Mouse (Mus musculus): ENCODE results near the gene Fam167b. TPM values are rescaled to one million over a fixed set of nuclear protein-coding genes. Genes with fewer than 3 reads are reported as not detected.
"Not testable (repeated sequence)": the region's sequence is repeated elsewhere in the genome, so short reads cannot be mapped to it uniquely, and the experiment has no call there.

Gene Fam167b
- polyA plus RNA-seq, 1 experiment = 1.4 TPM

GRCm38 (mm10) chr4:129565139-129565538 lies 13.2 kb downstream of the Fam167b start:
- DNase-seq (ENCODE audit: extremely low spot score in 1 of 2, low spot score in 1 of 2) = no peak

DNA sequence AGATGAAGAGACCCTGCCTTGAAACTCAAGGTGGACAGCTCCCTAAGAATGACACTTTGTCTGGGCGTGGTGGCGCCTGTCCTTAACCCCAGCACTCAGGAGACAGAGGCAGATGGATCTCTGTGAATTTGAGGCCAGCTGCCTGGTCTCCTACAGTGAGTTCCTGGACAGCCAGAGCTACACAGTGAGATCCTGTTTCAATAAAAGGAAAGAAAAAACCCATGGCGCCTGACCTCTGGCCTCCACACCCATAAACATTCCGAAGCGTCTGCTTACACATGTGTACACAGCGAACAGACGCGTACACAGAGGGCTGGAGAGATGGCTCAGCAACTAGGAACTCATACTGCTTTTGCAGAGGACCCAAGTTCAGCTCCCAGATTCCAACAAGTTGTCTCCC lies 14.6 kb downstream of the Fam167b start:
- DNase-seq (ENCODE audit: extremely low spot score in 1 of 2, low spot score in 1 of 2) = no peak

GRCm38 (mm10) chr4:129561184-129561583 lies 17.2 kb downstream of the Fam167b start:
- no peak for DNase-seq (ENCODE audit: extremely low spot score in 1 of 2, low spot score in 1 of 2)

DNA sequence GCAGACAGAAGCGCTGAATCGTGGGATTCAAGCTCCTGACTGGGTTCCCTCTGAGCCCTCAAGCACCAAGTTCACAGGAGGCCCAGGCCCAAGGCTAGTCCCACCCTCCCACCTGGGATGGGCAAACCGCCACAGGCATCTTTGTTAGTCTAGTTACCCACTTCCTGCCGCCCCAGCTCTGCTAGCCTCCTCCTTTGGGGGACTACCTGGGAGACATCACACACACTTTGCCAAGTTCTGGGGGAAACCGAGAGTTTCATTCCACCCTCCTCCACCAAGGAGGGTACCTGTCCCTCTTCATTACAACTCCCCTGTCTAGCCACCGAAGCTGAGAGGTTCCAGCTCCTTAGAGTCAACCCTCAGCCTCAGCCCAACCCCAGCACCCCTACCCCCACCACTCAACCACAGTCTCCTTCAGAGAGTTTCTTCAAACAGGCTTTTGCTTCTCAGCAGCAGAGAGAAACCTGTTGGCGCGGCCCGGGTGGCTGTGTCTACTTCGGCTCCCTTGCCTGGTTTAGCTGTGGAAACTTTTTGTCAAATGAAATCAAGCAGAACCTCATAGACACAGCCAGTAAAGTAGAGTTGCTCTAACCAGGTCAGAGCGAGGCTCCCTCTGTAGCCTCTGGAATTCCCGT lies 19.9 kb downstream of the Fam167b start:
- no peak for DNase-seq (ENCODE audit: extremely low spot score in 1 of 2, low spot score in 1 of 2)

GRCm38 (mm10) chr4:129557256-129557808 lies 21.0 kb downstream of the Fam167b start:
- no peak for DNase-seq (ENCODE audit: extremely low spot score in 1 of 2, low spot score in 1 of 2)

DNA sequence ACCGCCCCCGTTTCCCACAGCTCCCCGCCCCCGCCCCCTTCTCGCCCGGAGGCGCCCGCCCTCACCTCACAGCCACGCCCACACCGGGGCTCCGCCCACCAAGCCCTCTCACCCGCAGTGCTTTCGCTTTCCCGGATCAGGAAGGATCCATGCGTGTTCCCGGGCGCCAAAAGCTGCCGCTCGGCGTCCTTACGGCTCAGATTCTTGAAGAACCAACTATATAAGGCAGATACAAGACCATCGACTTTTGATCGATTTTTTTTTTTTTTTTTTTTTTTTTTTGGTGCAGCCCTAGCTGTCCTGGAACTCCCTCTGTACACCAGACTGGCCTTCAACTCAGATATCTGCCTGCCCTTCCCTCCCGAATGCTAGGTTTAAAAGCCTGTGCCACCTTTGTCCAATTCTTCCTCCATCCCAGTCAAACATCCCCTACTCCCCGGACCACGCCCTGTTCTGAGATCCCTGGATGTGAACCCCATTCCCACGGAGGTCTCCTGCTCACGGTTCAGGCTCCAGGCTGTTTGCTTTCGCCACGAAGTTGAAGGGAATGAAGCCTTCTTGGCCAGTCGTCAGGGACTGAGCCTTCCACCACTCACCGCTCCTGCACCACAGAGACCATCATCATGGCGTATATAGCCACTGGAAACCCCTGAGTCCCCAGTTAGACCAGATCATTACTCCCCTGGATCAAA lies 21.7 kb downstream of the Fam167b start:
- DNase-seq (ENCODE audit: extremely low spot score in 1 of 2, low spot score in 1 of 2) = peak; percentile 41 to 83

DNA sequence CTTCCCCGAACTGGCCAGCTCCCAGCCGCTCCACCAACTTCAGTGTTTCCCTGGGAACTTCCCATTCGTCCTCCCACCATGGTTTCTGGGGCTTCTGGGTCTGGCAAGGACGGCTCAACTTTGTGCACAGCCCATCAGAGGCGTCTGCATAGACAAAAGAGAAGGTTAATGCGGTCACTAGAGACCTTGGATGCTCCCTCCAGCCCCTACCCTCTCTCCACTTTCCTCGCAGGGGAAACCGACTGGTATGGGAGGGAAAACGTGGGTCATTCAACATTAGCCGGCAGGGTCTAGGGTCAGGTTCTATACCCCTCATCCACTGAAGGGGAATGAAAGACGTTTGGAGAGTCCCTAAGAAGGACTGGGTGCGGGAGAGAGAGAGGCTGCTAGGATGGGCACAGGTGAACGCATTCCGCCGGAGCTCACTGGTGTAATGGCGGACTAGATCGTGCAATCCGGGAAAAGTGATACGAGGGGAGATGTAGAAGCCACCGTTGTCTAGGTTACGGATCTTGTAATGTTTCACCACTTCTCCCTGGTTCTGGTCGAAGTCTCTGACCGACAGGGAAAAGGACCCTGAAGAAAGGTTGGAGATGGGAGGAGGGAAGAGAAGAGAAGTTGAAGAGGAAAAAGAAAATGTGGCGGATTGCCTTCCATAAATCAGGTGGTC lies 22.4 kb downstream of the Fam167b start:
- DNase-seq (ENCODE audit: extremely low spot score in 1 of 2, low spot score in 1 of 2) = no peak

DNA sequence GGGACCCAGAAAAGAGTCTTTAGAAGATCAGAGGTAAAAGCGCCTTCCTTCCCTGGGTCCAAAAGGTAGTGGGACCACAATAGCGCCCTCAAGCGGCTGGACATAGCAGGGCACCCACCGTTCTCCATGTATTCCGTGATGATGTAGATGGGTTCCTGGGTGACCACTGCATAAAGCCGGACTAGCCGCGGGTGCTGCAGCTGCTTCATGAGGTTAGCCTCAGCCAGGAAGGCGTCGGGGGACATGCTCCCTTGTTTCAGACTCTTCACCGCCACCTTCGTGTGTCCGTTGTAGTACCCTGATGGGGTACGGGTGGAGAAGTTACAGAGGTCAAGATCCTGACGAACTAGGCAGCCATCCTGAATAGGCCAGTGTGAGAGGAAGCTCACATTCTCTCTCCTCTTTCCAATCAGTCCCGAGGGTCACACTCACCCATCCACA lies 22.9 kb downstream of the Fam167b start:
- peak in 1 of 2 experiments; percentile 57 for DNase-seq (ENCODE audit: extremely low spot score in 1 of 2, low spot score in 1 of 2)

GRCm38 (mm10) chr4:129554512-129554911 lies 23.8 kb downstream of the Fam167b start:
- not testable (repeated sequence) for DNase-seq (ENCODE audit: extremely low spot score in 1 of 2, low spot score in 1 of 2)

GRCm38 (mm10) chr4:129550295-129550694 lies 28.1 kb downstream of the Fam167b start:
- no peak for DNase-seq (ENCODE audit: extremely low spot score in 1 of 2, low spot score in 1 of 2)

- peak in 1 of 2 experiments; percentile 30 for DNase-seq (ENCODE audit: extremely low spot score in 1 of 2, low spot score in 1 of 2)
Observed at GRCm38 (mm10) chr4:129549306-129549705, 29.0 kb downstream of the Fam167b start.

DNA sequence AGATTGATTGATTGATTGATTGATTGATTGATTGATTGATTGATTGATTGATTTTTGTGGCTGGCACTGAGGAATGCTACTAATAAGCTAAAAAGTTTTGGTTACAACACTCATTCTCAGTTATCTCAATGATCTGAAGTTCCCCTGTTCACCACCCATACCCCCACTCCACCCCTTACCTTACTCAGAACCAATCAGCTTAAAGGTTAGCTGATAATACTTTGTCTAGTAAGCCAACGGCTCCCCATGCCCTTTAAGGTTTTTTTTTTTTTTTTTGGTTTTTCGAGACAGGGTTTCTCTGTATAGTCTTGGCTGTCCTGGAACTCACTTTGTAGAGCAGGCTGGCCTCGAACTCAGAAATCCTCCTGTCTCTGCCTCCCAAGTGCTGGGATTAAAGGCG lies 30.7 kb downstream of the Fam167b start:
- not testable (repeated sequence) for DNase-seq (ENCODE audit: extremely low spot score in 1 of 2, low spot score in 1 of 2)

GRCm38 (mm10) chr4:129544106-129544505 lies 34.2 kb downstream of the Fam167b start:
- DNase-seq (ENCODE audit: extremely low spot score in 1 of 2, low spot score in 1 of 2) = no peak

GRCm38 (mm10) chr4:129542592-129543141 lies 35.7 kb downstream of the Fam167b start, which contains the start of gene Hdac1:
Gene Hdac1 (minus strand): TSS chr4:129542713.
- DNase-seq (ENCODE audit: extremely low spot score in 1 of 2, low spot score in 1 of 2) = peak; percentile 94 to 95

DNA sequence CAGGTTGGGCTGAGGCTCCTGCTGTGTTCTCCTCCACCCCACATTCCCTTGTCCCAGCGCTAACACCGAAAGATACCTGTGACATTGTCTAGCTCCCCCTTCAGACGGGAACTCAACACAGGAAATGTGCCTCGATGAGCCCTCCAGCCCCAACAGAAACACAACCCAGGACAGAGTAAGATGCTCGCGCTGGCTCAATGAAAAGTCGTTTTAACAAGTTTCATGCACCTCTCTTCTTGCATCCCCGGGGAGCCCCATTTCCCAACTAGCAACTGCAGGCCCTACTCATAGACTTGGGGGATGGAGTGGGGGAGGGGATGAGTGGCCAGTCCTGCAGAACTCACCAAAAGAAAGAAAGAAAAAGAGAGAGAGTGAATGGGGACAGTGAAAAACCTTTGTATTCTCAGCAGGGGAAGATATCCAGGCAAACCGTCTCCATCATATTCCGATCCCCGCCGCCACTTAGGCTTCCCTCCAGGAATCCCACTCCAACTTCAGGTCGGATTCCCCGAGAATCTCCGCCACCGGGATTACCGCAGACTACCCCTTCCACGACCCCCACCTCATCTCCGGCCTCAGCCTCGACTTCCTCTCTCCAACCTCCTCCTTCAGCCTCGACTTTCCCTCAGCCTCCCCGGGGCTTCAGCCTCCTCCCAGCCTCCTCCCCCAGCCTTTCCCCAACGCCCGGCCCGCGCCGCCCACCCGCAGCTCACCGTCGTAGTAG lies 36.3 kb downstream of the Fam167b start:
- peak in 1 of 2 experiments; percentile 17 for DNase-seq (ENCODE audit: extremely low spot score in 1 of 2, low spot score in 1 of 2)

- DNase-seq (ENCODE audit: extremely low spot score in 1 of 2, low spot score in 1 of 2) = no peak
Observed at GRCm38 (mm10) chr4:129540012-129540411, 38.3 kb downstream of the Fam167b start.

- DNase-seq (ENCODE audit: extremely low spot score in 1 of 2, low spot score in 1 of 2) = not testable (repeated sequence)
Observed at GRCm38 (mm10) chr4:129528901-129529300, 49.4 kb downstream of the Fam167b start.

Measured in frontal cortex, adult 2 months (tissue).